Mouse (Mus musculus) kidney, adult 8-10 months (tissue): ENCODE measurements around the gene Klf13.

Experiments used
- DNase-seq, 2 experiments: peaks; one replicate each; pipeline ENCODE4 v3.0.0; 2022

Klf13 gene

DNA sequence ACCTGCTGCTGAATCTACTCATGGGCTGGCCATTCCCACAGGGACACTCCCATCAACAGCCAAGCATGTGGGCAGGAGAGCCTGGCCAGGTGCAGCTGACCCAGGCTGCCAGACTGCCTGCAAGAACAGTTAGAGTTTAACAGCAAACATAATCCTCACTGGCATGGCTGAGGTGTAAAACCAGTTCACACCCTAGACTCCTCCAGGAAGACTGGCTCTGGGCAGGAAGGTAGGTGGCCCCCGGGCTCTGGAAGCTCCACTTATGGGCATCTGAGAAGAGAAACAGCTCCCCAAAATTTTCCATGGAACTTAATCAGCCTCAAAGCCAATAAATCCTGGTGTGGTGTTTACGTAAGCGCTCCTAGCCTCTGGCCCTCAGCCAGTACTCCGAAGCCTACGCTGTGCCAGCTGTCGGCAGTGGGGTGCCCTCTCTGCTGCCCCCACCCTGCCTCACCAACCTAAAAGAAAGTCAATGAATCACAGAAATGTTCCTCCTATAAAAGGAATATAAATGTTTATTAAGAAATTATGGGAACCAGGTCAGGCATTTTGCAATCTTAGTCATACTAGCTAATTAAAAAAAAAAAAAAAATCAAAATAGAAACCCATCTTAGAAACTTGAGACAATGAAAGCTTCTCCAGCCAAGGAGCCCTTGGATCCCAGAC lies 13.8 kb downstream of the Klf13 start:
- peak; percentile 91 to 93 for DNase-seq

- no peak for DNase-seq
Observed at GRCm38 (mm10) chr7:63924151-63924550, 14.6 kb downstream of the Klf13 start.

DNA sequence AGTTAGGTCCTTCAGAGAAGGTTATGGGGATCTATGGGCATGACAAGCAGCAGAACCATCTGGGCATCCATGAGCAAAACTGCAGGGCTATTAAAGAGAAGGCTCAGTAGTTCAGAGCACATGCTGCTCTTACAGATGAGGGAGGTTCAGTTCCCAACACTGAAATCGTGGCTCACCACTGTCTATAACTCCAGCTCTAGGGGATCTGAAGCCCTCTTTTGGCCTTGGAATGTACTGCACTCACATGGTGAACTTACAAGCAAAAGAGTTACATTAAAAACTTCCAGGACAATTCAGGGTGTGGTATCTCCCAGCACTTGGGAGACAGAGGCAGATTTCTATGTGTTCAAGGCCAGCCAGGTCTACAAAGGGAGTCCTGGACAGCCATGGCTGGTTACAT lies 15.7 kb downstream of the Klf13 start:
- no peak for DNase-seq

- DNase-seq, result no peak
Observed at GRCm38 (mm10) chr7:63922571-63922970, 16.1 kb downstream of the Klf13 start.

DNA sequence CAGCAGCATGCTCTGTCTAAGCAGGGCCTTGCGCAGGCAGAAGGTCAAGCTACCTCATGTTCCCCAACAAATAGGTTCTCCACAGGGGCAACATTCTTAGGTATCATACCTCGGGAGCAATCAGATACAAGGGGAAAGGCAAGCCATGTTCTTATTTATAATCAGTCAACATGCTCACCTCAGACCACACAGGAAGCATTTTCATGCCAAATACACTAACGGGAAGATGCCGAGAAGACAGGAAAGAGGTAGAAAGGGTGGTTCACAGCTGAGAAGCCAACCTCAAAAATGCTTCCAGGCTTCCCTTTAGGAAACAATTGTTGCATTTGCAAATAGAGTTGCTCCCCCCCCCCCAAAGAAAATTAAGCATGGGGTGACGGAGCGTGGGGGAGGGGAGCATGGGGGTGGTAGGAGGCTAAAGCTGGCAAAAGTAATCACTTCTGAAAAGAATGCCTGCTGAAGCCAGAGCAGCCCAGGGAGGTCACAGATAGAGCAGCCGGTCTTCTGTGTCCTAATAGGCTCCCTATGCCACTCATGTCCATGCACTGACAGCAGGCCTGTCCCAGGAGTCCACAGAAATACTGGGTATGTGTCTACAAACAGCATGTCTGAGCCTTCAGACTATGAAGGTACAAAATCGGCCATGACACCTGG lies 16.7 kb downstream of the Klf13 start:
- DNase-seq, result no peak

DNA sequence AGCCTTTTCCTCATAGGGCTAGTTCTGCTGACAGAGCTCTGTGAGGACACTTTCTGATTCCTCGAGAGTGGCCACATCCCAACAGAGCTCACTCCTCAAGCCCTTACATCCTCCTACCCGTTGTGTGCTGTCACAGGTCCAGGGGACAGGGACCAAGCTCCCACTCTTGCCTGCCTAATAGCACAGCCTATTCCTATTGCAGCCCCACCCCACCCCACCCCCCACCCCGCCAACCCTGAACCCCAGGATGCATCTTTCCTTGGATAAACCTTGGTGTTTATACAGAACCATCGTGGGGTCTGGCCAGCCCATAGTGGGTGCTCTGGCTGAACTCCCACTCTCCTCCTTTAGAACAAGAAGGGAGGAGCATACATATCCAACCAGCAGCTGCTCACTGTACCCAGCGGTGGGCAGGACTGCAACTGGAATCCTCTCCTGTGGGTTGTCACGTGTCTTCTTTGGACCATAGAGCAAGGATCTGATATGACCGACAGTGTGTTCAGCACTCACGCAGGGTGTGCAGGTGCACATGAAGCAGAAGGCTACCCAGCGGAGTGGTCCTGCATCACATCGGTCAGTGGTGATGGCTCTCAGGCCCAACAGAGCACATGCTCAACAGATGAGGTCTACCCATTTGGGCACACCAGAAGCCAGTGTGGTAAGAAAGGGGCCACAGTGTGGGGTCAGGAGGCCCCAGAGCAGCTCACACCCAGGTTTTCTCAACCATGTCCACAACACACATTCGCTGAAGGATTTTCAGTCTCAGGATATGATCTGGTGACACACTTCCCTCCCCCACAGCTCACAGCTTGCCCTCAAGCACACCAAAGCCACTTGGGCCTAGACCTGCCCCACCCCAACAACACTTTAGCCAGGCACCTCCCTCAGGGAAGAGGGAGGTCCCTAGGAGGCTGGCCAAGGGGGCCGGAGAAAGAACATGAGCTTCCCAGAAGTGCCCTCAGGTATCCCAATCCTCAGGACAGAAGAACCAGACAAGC lies 19.6 kb downstream of the Klf13 start:
- DNase-seq, result no peak

GRCm38 (mm10) chr7:63917693-63918092 lies 21.0 kb downstream of the Klf13 start:
- peak; percentile 95 to 96 for DNase-seq

DNA sequence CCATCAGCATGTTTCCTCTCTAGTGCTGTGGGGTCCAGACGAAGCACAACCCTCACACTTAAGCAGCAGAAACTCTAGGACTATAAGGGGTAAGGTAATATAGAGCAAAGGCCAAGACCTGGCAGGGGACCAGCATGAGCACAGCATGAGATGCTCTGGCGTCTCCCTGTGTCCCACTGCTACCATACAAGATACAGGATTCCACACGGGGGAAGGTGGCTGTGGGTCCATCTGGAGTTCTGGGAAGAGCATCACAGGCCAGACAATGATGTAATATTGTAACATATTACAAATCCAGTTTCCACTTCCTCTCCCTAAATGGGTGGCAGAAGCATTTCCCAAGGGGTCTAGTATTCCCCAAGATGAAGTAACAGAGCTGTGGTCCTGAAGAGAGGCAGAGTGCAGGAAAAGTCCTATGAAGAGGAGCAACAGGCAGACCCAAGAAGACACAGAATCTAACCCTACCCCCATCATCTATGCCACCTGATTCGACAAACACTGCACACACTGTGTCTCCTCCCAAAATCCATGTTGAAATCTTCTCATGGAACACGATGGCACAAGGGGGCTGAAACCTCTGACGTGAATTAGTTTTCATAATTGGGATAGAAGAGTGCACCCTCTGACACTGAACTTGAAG lies 22.3 kb downstream of the Klf13 start, which contains the start of gene E030018B13Rik:
Gene E030018B13Rik (plus strand): TSS at position 590 of the 640 bp plus-strand sequence.
- DNase-seq, result no peak

GRCm38 (mm10) chr7:63914891-63915290 lies 23.8 kb downstream of the Klf13 start:
- no peak for DNase-seq

- peak in 1 of 2 experiments; percentile 78 for DNase-seq
Observed at GRCm38 (mm10) chr7:63913724-63914692, 24.7 kb downstream of the Klf13 start.

DNA sequence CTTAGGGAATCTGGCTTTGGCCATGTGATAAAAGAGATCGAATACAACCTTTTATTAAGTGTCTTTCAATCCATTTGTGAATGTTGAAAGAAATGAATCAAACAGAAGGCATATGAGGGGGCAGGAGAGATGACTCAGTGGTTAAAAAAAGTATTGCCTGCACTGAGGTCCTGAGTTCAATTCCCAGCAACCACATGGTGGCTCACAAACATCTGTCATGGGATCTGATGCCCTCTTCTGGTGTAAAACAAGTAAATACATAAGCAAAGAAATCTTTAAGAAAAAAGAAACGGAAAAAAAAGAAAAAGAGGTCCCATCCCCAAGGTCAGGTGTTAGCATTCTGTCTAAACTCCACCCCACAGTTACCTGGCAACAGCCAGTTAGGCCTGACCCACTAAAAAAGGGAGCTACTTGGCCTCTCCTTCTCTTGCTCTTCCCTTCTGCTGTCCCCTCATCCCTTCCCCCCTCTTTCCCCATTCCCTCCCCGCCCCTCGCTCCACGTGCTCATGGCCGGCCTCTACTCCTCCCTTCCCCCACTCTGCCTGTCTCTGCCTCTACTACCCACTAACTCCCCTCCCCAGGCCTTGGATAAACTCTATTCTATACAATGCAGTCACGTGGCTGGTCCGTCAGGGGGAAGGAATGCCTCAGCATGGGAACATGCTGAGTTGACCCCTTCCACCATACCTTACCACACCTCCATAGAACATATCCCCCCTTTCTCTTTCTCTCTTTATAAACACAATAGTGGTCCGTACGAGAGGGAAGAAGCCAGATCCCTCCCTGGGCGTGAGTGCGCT lies 25.6 kb downstream of the Klf13 start:
- no peak for DNase-seq

DNA sequence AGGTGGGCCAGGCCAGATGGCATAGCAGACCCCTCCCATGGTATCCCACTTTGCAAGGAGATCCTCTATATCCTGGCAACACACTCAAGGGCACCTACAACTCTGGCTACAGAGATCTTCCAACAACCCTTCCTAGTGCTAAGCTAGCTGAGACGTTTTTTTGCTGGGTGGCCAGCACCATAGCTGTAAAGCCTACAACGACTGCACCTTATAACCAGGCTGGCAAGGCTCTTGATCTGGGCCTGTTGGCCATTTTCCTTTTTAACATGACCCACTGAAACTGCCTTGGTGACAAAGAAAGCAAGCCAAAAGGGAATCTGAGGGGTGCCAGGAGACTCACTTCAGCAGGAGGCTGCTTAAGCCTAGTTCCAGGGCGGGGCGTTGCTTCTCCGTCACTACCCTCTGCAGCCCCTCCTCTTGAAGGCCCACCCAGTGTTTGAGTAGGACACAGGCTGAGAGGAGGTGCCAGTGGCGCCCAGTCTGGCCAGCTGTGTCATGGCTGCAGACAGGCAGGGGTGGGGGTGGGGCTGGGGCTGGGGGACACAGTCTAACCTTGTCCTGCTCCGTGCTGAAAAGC lies 26.4 kb downstream of the Klf13 start:
- DNase-seq, result no peak

GRCm38 (mm10) chr7:63911383-63912233 lies 27.1 kb downstream of the Klf13 start:
- DNase-seq, result peak; percentile 90

DNA sequence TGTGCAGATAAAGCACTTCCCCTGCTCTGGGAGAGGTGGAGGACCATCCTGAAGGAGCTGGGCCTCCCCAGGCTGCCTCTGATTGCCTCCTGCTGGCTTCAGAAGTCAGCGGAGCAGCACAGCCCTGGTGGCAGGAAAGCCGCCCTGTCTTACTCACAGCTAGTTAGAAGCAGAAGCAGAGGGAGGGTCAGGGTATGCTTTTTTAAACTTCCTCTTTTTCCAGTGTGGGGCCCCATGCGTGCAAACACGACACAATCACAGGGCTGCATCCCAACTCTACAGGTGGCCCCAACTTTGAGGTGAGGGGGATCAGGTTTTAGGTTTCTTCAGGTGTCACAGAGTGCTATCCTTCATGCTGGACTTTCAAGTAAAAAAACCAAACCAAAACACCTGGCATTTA lies 27.8 kb downstream of the Klf13 start:
- no peak for DNase-seq

GRCm38 (mm10) chr7:63910225-63910624 lies 28.5 kb downstream of the Klf13 start:
- no peak for DNase-seq

DNA sequence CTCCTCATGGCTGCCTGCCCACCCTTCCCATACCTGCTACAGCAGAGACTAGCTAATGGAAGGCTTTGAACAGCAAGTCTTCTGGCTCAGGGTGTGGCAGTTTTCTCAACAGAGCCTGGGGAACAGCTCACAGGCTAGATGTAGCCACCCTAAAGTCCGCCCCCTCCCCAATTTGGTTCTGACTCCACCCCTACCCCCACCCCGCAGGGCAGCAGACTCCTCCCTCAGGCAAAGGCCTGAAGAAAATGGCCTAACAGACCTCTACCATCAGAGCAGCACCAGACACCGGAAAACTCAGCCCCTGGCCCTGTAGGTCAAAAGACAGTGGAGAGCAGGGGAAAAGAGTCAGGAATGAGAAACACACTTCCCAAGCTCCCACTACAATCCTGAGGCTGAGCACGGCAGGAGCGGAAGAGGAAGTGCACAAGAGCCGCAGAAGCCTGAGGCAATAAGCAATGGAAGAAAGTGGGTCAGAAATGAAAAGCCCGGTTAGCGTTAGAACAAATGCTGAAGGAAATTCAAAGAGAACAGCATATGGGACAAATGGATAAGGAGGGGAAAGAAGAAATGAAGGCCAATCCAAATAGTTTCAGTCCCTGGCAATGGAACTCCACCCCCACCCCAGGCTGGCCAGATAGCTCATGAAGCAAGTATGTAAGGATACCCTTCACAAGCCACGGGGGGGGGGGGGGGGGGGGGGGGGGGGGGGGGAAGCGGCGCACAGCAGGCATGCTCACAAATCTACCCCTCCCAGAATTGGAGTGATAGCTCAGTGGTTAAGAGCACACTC lies 30.0 kb downstream of the Klf13 start:
- DNase-seq, result no peak

DNA sequence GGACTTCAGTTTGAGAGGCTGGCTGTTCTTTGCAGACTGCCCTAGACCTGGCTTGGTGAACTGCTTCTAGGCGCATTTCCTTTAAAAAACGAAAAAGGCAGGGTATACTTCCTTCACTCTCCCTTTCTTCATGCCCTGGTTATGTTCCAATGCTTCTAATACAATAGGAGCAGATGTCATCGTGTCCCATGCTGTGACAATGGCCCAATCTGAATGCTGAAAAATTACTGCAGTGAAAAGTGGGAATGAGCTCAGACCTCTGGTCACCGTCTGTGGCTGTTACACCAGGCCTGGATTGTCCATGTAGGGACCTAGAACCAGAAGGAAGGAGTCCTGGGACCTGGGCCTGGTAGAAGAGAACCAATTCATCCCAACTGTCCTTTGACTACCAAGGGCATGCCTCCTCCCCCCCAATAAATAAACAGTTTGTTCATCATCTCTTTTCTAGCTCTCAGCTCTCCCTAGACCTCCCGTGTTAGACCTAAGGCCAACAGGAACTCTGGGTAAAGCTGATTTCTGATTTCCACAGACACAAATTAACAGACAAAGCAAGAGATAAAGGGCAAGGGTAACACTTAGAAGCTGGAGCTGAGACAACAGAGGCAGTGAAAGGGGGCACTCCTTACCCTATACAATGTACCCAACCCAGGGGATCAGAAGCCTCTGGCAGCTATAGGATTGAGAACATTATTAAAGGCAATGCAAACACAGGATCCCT lies 30.8 kb downstream of the Klf13 start:
- no peak for DNase-seq

GRCm38 (mm10) chr7:63905642-63906041 lies 33.1 kb downstream of the Klf13 start:
- peak in 1 of 2 experiments; percentile 57 for DNase-seq
